Mouse (Mus musculus) forebrain, embryonic 11.5 days (tissue): ENCODE measurements around the gene Snx30. TPM values are rescaled to one million over a fixed set of nuclear protein-coding genes. Genes with fewer than 3 reads are reported as not detected.
"Not testable (repeated sequence)": the region's sequence is repeated elsewhere in the genome, so short reads cannot be mapped to it uniquely, and the experiment has no call there.

Source experiments
- ATAC-seq: fragments of 200-750 bp; cut with Nextera tagmentation; replicated peaks from 2 replicates; pipeline ENCODE4 v1.8.0; 2017; ENCODE audit warnings: moderate TSS enrichment; ENCODE audit not compliant: low FRiP score
- DNase-seq: peaks from one replicate; pipeline ENCODE4 v3.0.0-alpha.2; 2017; ENCODE audit warnings: low spot score
- H3K27ac ChIP-seq: fragments of 300-500 bp; sonication (generic); 2 replicates; pipeline ENCODE4 v1.5.1; 2014; ENCODE audit warnings: low read depth, low read length
- H3K27me3 ChIP-seq: fragments of 300-500 bp; sonication (generic); 2 replicates; pipeline ENCODE4 v1.6.1; 2014; ENCODE audit warnings: mild to moderate bottlenecking, low read length, mixed read lengths; ENCODE audit not compliant: control insufficient read depth, insufficient read depth
- H3K36me3 ChIP-seq: fragments of 300-500 bp; sonication (generic); 2 replicates; pipeline ENCODE4 v1.6.1; 2014; ENCODE audit warnings: mild to moderate bottlenecking, low read length, moderate library complexity, mixed read lengths; ENCODE audit not compliant: control insufficient read depth, insufficient read depth
- H3K4me1 ChIP-seq: fragments of 300-500 bp; sonication (generic); replicated peaks from 2 replicates; pipeline ENCODE4 v1.6.1; 2014; ENCODE audit warnings: low read length, mixed read lengths; ENCODE audit not compliant: control insufficient read depth, insufficient read depth
- H3K4me2 ChIP-seq: fragments of 300-500 bp; sonication (generic); 2 replicates; pipeline ENCODE4 v1.6.1; 2014; ENCODE audit warnings: low read depth, mild to moderate bottlenecking, low read length, moderate library complexity, mixed read lengths; ENCODE audit not compliant: severe bottlenecking
- H3K4me3 ChIP-seq: fragments of 300-500 bp; sonication (generic); 2 replicates; pipeline ENCODE4 v1.5.1; 2014; ENCODE audit warnings: low read depth, low read length
- H3K9ac ChIP-seq: fragments of 300-500 bp; sonication (generic); 2 replicates; pipeline ENCODE4 v1.6.1; 2014; ENCODE audit warnings: low read length
- H3K9me3 ChIP-seq: fragments of 300-500 bp; sonication (generic); 2 replicates; pipeline ENCODE4 v1.6.1; 2016; ENCODE audit warnings: low read length, mixed read lengths; ENCODE audit not compliant: control insufficient read depth
- WGBS: fragments of 180-500 bp; shearing (Covaris S2); extraction: QIAGEN DNeasy Blood & Tissue Kit; methylation state at CpG from one replicate; pipeline ENCODE4 v1.1.7; 2014; 5-methylcytosine and 5-hydroxymethylcytosine counted together
- polyA plus RNA-seq: library from polyadenylated mRNA; unstranded; fragments of >200 nt; fragmentation: Nextera tagmentation; extraction: Ambion mirVana; gene quantifications from 2 replicates; pipeline ENCODE4 v1.2.1, GENCODE M21; 2014

Gene Snx30
- polyA plus RNA-seq, 1 experiment from 2014 or later: 8.8 TPM

DNA sequence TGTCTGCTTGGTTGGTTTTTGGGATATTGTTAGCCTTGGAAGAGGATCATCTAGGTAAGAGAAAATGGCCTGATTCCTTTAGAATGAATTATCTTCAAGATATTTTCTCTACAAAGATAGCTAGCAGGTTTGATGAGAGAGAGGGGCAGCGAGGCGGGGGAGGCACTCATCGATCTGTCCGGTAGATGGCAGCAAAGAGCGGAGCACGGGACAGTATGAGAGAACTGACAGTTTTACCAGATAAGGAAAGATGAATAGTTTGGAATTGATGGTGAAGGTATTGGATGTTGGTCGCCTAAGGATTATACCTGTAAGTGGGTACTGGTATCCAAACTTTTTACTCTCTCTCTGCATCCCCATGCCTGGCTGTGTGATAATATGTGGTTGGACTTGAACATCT, 19.0 kb upstream of the Snx30 start:
- ATAC-seq (no peak), DNase-seq (peak; percentile 87)
- under 1% methylated on average over 7 of the region's 7 CpGs for WGBS
- no peaks in the 10 kb centered on the region for H3K36me3 ChIP-seq
- no peak overlapping the region for H3K9ac ChIP-seq
- H3K27ac ChIP-seq: no peak overlapping the region
- H3K4me1 ChIP-seq: no peaks in the 10 kb centered on the region
- H3K4me2 ChIP-seq: no peak overlapping the region
- no peaks in the 10 kb centered on the region for H3K27me3 ChIP-seq
- H3K9me3 ChIP-seq: no peaks in the 10 kb centered on the region
- H3K4me3 ChIP-seq: no peak overlapping the region

DNA sequence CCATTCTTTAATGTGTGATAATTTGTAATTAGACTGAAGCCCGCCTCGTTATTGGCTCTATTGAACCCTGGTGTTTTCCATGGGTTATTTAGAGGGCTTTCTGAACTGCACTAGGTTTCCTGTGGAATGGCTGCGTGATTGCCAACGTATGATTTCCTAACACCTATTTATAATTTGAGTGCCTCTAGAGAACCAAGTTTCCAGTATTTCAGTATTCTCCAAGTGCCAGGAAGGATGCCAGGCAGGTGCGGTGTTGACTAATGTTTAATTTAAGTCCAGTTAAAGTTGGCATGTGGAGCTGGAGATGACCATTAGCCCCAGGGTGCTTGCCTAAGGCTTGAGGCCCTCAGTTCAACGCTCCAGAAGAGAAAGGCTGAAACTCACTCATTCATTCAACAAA, 18.5 kb upstream of the Snx30 start:
- Histone ChIP-seq H3K4me3 (no peak overlapping the region), H3K4me1 (no peaks in the 10 kb centered on the region), H3K36me3 (no peaks in the 10 kb centered on the region), H3K9me3 (no peaks in the 10 kb centered on the region), H3K4me2 (no peak overlapping the region), H3K9ac (no peak overlapping the region), H3K27me3 (no peaks in the 10 kb centered on the region), H3K27ac (no peak overlapping the region)
- DNase-seq (no peak), ATAC-seq (no peak)
- 63% methylated on average over 6 of the region's 6 CpGs for WGBS

DNA sequence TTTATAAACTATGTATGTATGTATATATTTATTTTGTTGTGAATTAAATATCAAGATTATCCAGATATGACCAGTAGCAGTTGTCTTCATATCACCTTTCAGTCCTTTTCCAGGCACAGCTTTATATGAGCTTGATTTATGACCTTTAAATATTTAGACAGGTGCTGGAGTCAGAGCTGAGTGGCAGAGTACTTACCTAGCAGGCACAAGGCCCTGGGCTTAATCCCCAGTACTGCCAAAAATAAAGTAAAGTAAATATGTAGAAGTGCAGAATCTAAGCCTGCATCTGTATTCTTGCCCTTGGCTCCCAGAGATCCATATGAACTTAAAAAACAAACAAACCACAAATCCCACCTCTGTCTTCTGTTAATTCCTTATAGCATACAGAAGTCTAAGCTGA, 16.6 kb upstream of the Snx30 start:
- H3K4me3 ChIP-seq: no peak overlapping the region
- no peak overlapping the region for H3K4me2 ChIP-seq
- no peaks in the 10 kb centered on the region for H3K36me3 ChIP-seq
- no peak for ATAC-seq
- H3K27me3 ChIP-seq: no peaks in the 10 kb centered on the region
- H3K9me3 ChIP-seq: no peaks in the 10 kb centered on the region
- DNase-seq: no peak
- no peak overlapping the region for H3K9ac ChIP-seq
- H3K4me1 ChIP-seq: no peaks in the 10 kb centered on the region
- no peak overlapping the region for H3K27ac ChIP-seq

DNA sequence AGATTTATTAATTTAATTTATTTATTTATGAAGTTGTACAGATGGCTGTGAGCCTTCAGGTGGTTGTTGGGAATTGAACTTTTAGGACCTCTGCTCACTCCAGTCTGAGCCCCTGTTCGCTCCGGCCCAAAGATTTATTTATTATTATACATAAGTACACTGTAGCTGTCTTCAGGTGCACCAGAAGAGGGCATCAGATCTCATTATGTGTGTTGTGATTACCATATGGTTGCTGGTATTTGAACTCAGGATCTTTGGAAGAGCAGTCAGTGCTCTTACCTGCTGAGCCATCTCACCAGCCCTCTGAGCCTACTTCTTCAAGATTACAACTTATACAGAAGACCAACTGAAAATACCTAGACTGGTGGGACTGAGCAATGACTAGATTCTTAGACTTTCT, 12.0 kb upstream of the Snx30 start:
- H3K9me3 ChIP-seq, ATAC-seq, H3K27me3 ChIP-seq, H3K27ac ChIP-seq, H3K4me3 ChIP-seq, H3K4me1 ChIP-seq, H3K9ac ChIP-seq, H3K4me2 ChIP-seq, DNase-seq, H3K36me3 ChIP-seq: not testable (repeated sequence)
- WGBS: 91% methylated on average over 2 of the region's 2 CpGs

- no peaks in the 10 kb centered on the region for H3K4me1 ChIP-seq
- H3K27ac ChIP-seq: no peak overlapping the region
- ATAC-seq (no peak), DNase-seq (no peak)
- 68% methylated on average over 2 of the region's 2 CpGs for WGBS
- no peak overlapping the region for H3K9ac ChIP-seq
- no peaks in the 10 kb centered on the region for H3K9me3 ChIP-seq
- H3K36me3 ChIP-seq: no peaks in the 10 kb centered on the region
- no peaks in the 10 kb centered on the region for H3K27me3 ChIP-seq
- H3K4me2 ChIP-seq: no peak overlapping the region
- no peak overlapping the region for H3K4me3 ChIP-seq
Measured at GRCm38 (mm10) chr4:59794116-59794515, 11.5 kb upstream of the Snx30 start.

GRCm38 (mm10) chr4:59795788-59796455, 9.7 kb upstream of the Snx30 start:
- peak; percentile 20 for DNase-seq
- H3K27me3 ChIP-seq: no peaks in the 10 kb centered on the region
- no peak overlapping the region for H3K4me3 ChIP-seq
- ATAC-seq: no peak
- H3K27ac ChIP-seq: no peak overlapping the region
- WGBS: 75% methylated on average over 2 of the region's 2 CpGs
- H3K36me3 ChIP-seq: no peaks in the 10 kb centered on the region
- H3K4me2 ChIP-seq: no peak overlapping the region
- no peaks in the 10 kb centered on the region for H3K4me1 ChIP-seq
- no peaks in the 10 kb centered on the region for H3K9me3 ChIP-seq
- no peak overlapping the region for H3K9ac ChIP-seq

GRCm38 (mm10) chr4:59800181-59800580, 5.5 kb upstream of the Snx30 start:
- Histone ChIP-seq H3K36me3 (no peaks in the 10 kb centered on the region), H3K9ac (no peak overlapping the region), H3K27ac (no peak overlapping the region), H3K4me3 (no peak overlapping the region), H3K27me3 (no peaks in the 10 kb centered on the region), H3K9me3 (no peaks in the 10 kb centered on the region), H3K4me1 (no peaks in the 10 kb centered on the region), H3K4me2 (no peak overlapping the region)
- WGBS: 87% methylated on average over 5 of the region's 5 CpGs
- ATAC-seq (no peak), DNase-seq (no peak)

DNA sequence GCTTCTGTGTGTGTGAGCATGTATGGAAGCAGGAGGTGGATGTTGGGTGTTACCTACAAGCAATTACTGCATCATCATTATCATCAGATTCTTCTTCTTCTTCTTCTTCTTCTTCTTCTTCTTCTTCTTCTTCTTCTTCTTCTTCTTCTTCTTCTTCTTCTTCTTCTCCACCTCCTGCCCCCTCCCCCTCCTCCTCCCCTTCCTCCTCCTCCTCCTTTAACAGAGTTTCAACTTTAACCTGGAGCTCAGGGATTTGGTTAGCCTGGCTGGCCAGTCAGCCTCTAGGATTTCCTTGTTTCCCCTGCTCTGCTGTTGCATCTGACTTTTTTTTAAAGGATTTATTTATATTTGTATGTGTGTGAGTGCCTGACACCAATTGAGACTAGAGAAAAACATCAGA, 4.2 kb upstream of the Snx30 start, which contains the start of gene Inip:
Inip (minus strand) TSS at position 101 of the 400 bp plus-strand sequence.
- H3K4me1 ChIP-seq: no peaks in the 10 kb centered on the region; the same call in 1 of the 2 replicates
- ATAC-seq (no peak), DNase-seq (no peak)
- H3K27me3 ChIP-seq: no peaks in the 10 kb centered on the region
- no peak within 1 kb of the TSS for H3K4me2 ChIP-seq
- H3K4me3 ChIP-seq: no peak within 1 kb of the TSS
- H3K9me3 ChIP-seq: no peaks in the 10 kb centered on the region
- no peak within 1 kb of the TSS for H3K27ac ChIP-seq
- no peak within 1 kb of the TSS for H3K9ac ChIP-seq
- no peaks in the 10 kb centered on the region for H3K36me3 ChIP-seq

DNA sequence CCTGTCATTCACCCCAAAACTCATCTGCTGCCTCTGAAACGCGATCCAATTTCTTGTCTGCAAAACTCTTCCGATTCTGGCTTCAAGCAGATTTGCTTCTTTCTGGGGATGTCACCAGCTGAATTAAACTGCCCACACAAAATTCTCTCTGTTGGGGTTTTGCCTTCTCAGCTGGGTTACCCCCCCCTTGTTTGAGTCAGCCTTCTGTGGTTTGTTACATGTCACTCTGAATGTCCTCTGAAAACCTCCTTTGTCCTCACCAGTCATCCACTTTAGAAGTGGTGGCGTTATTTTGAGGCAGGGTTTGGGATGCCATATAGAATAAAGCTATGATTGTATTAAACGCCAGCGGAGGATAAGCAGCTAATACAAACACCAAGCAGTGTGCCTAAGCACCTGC, 3.5 kb upstream of the Snx30 start:
- Histone ChIP-seq H3K9ac (no peak overlapping the region), H3K27me3 (no peaks in the 10 kb centered on the region), H3K9me3 (no peaks in the 10 kb centered on the region), H3K36me3 (no peaks in the 10 kb centered on the region), H3K4me3 (no peak overlapping the region), H3K4me2 (no peak overlapping the region), H3K27ac (no peak overlapping the region), H3K4me1 (no peaks in the 10 kb centered on the region; the same call in 1 of the 2 replicates)
- peak; percentile 19 for DNase-seq
- no peak for ATAC-seq
- WGBS: 78% methylated on average over 6 of the region's 6 CpGs
